Mouse (Mus musculus): Measurements from ENCODE around the gene Fzd9. TPM values are rescaled to one million over a fixed set of nuclear protein-coding genes. Genes with fewer than 3 reads are reported as not detected.
A peak's percentile ranks its signal among the peaks of the same experiment; 100 is the strongest.

Gene Fzd9
- polyA plus RNA-seq, 1 experiment from 2014 or later, result 0.72 TPM

GRCm38 (mm10) chr5:135250186-135251078, 598 bp downstream of the Fzd9 start:
- Histone ChIP-seq H3K36me3 (ENCODE audit: insufficient read depth, low read length) (peaks cover 12% of the 10 kb centered on the region), H3K9me3 (ENCODE audit: low read length) (no peaks in the 10 kb centered on the region), H3K4me2 (replicated peaks; ENCODE audit: low read depth, low read length) (peak overlapping the region; percentile 99), H3K27ac (ENCODE audit: low read length) (no peak overlapping the region), H3K9ac (replicated peaks; ENCODE audit: low read length) (peak overlapping the region; percentile 56), H3K4me1 (ENCODE audit: insufficient read depth, low read length) (peaks cover 19% of the 10 kb centered on the region), H3K4me3 (ENCODE audit: low read length) (peak overlapping the region; percentile 61), H3K27me3 (ENCODE audit: insufficient read depth, low read length) (peaks cover 20% of the 10 kb centered on the region)
- peak; percentile 56 for ATAC-seq (ENCODE audit: low FRiP score, low TSS enrichment)
- WGBS, result 2% methylated on average over 92 of the region's 92 CpGs

DNA sequence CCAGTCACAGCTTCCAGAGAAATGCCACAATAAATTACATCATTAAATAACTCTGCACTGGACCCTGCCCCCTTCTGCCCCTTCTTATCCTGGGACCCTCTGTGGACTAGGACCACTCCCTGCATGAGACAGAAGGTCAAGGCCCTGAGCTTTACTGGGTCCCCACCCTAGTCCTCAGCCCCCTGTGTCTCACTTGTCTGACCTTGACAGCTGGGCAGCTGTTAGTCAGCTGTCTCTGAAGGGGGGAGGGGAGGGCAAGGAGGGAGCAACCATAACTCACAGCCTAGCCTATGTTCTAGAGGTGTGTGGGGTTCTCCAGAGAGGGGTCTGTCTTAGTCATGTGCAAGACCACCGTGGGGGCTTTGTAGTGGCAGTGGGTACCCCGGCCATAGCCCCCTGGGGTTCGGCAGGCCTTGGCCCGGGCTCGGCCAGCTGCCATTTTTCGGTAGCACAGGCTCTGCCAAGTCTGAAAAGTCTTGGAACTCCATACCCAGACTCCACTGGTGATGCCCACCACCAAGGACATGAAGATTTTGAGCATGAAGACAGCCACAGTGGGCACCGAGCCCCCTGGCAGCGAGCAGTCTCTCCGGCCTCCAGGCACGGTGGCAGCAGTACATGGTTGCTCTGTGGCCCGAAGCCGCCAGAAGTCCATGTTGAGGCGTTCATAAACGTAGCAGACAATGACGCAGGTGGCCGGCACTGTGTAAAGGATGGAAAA, 1.9 kb downstream of the Fzd9 start:
- H3K4me2 ChIP-seq (replicated peaks; ENCODE audit: low read depth, low read length), result no peak overlapping the region
- no peak overlapping the region for H3K27ac ChIP-seq (ENCODE audit: low read length)
- no peak overlapping the region for H3K9ac ChIP-seq (replicated peaks; ENCODE audit: low read length)
- WGBS, result 85% methylated on average over 16 of the region's 16 CpGs
- peaks cover 20% of the 10 kb centered on the region for H3K27me3 ChIP-seq (ENCODE audit: insufficient read depth, low read length)
- no peak overlapping the region for H3K4me3 ChIP-seq (ENCODE audit: low read length)
- no peak for ATAC-seq (ENCODE audit: low FRiP score, low TSS enrichment)
- H3K9me3 ChIP-seq (ENCODE audit: low read length), result no peaks in the 10 kb centered on the region
- peaks cover 17% of the 10 kb centered on the region for H3K4me1 ChIP-seq (ENCODE audit: insufficient read depth, low read length)
- H3K36me3 ChIP-seq (ENCODE audit: insufficient read depth, low read length), result peaks cover 25% of the 10 kb centered on the region

DNA sequence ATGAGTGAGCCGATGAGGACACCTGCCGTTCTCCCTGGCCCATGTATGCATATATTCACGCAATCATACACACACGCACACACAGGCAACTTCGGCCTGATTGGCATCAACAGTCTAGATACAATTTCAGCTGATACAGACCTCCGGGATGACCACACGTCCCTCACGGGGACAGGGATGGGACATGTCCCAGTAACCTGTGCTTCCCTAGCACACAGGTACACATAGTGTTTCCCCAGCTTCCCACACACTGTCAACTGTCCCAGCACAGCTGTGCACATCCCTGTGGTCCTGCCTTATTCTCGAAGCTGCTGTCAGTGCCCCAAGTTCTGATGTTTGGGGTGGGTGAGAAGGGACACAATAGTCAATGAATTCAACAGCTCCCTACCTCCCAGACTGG, 3.7 kb downstream of the Fzd9 start:
- ATAC-seq (ENCODE audit: low FRiP score, low TSS enrichment), result no peak
- H3K9ac ChIP-seq (replicated peaks; ENCODE audit: low read length), result no peak overlapping the region
- H3K36me3 ChIP-seq (ENCODE audit: insufficient read depth, low read length), result peaks cover 41% of the 10 kb centered on the region
- H3K4me2 ChIP-seq (replicated peaks; ENCODE audit: low read depth, low read length), result no peak overlapping the region
- H3K27me3 ChIP-seq (ENCODE audit: insufficient read depth, low read length), result peaks cover 20% of the 10 kb centered on the region
- no peaks in the 10 kb centered on the region for H3K9me3 ChIP-seq (ENCODE audit: low read length)
- H3K4me1 ChIP-seq (ENCODE audit: insufficient read depth, low read length), result peaks cover 13% of the 10 kb centered on the region
- no peak overlapping the region for H3K27ac ChIP-seq (ENCODE audit: low read length)
- no peak overlapping the region for H3K4me3 ChIP-seq (ENCODE audit: low read length)
- 77% methylated on average over 9 of the region's 9 CpGs for WGBS

- H3K4me1 ChIP-seq (ENCODE audit: insufficient read depth, low read length), result peaks cover 13% of the 10 kb centered on the region
- peaks cover 49% of the 10 kb centered on the region for H3K36me3 ChIP-seq (ENCODE audit: insufficient read depth, low read length)
- H3K4me2 ChIP-seq (replicated peaks; ENCODE audit: low read depth, low read length), result no peak overlapping the region
- 66% methylated on average over 4 of the region's 4 CpGs for WGBS
- peaks cover 20% of the 10 kb centered on the region for H3K27me3 ChIP-seq (ENCODE audit: insufficient read depth, low read length)
- H3K9ac ChIP-seq (replicated peaks; ENCODE audit: low read length), result no peak overlapping the region
- no peak overlapping the region for H3K27ac ChIP-seq (ENCODE audit: low read length)
- no peaks in the 10 kb centered on the region for H3K9me3 ChIP-seq (ENCODE audit: low read length)
- no peak overlapping the region for H3K4me3 ChIP-seq (ENCODE audit: low read length)
- no peak for ATAC-seq (ENCODE audit: low FRiP score, low TSS enrichment)
Measured at GRCm38 (mm10) chr5:135246531-135246930, 4.5 kb downstream of the Fzd9 start.

DNA sequence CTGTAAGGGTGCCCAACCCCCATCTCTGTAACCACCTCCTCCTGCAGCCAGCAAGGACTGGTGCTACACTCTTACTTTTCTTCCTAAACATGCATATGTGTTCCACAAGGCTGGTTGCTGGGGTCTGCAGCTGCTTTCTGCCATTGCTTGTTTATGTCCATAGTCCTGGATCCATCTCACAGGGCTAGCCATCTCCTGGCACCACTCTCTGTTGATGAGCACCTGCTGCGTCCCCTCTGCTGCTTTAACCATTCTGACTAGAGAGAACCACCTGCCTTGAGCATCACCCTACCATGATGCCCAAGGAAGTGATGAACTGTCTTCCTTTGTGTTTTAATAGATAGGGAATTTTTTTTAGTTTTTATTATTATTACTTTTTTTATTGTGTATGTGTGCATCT, 7.9 kb downstream of the Fzd9 start:
- no peak for ATAC-seq (ENCODE audit: low FRiP score, low TSS enrichment)
- H3K4me2 ChIP-seq (replicated peaks; ENCODE audit: low read depth, low read length), result no peak overlapping the region
- H3K9me3 ChIP-seq (ENCODE audit: low read length), result no peaks in the 10 kb centered on the region
- H3K36me3 ChIP-seq (ENCODE audit: insufficient read depth, low read length), result peaks cover 82% of the 10 kb centered on the region
- 96% methylated on average over 1 of the region's 1 CpGs for WGBS
- no peaks in the 10 kb centered on the region for H3K27me3 ChIP-seq (ENCODE audit: insufficient read depth, low read length)
- no peak overlapping the region for H3K4me3 ChIP-seq (ENCODE audit: low read length)
- no peaks in the 10 kb centered on the region for H3K4me1 ChIP-seq (ENCODE audit: insufficient read depth, low read length)
- H3K9ac ChIP-seq (replicated peaks; ENCODE audit: low read length), result no peak overlapping the region
- no peak overlapping the region for H3K27ac ChIP-seq (ENCODE audit: low read length)

- H3K4me3 ChIP-seq (ENCODE audit: low read length), result no peak overlapping the region
- H3K4me1 ChIP-seq (ENCODE audit: insufficient read depth, low read length), result no peaks in the 10 kb centered on the region
- H3K9me3 ChIP-seq (ENCODE audit: low read length), result no peaks in the 10 kb centered on the region
- no peak for ATAC-seq (ENCODE audit: low FRiP score, low TSS enrichment)
- peaks cover 88% of the 10 kb centered on the region for H3K36me3 ChIP-seq (ENCODE audit: insufficient read depth, low read length)
- no peak overlapping the region for H3K27ac ChIP-seq (ENCODE audit: low read length)
- no peak overlapping the region for H3K4me2 ChIP-seq (replicated peaks; ENCODE audit: low read depth, low read length)
- no peak overlapping the region for H3K9ac ChIP-seq (replicated peaks; ENCODE audit: low read length)
- H3K27me3 ChIP-seq (ENCODE audit: insufficient read depth, low read length), result no peaks in the 10 kb centered on the region
- WGBS, result 93% methylated on average over 3 of the region's 3 CpGs
Measured at GRCm38 (mm10) chr5:135242608-135243007, 8.4 kb downstream of the Fzd9 start.

DNA sequence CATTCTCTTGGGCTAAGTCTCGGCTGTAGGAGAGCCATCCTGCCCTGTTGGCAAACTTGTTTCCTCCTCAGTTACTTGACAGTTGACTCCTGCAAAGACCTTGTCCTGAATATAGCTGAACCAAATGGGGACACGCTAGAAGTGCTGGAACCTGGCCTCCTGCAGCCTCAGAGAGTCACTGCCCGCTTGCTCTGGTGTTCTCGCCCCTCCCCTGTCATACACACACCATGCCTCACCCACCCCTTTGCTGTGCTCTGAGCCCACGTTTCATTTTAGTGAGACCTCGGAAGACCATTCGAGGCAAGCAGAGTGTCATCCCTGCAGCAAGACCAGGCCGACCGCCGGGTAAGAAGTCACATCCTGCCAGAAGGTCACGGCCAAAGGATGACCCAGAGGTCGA, 8.9 kb downstream of the Fzd9 start:
- no peak for ATAC-seq (ENCODE audit: low FRiP score, low TSS enrichment)
- Histone ChIP-seq H3K27ac (ENCODE audit: low read length) (no peak overlapping the region), H3K9ac (replicated peaks; ENCODE audit: low read length) (no peak overlapping the region), H3K4me3 (ENCODE audit: low read length) (no peak overlapping the region), H3K27me3 (ENCODE audit: insufficient read depth, low read length) (no peaks in the 10 kb centered on the region), H3K36me3 (ENCODE audit: insufficient read depth, low read length) (peaks cover 92% of the 10 kb centered on the region), H3K4me2 (replicated peaks; ENCODE audit: low read depth, low read length) (no peak overlapping the region), H3K9me3 (ENCODE audit: low read length) (no peaks in the 10 kb centered on the region), H3K4me1 (ENCODE audit: insufficient read depth, low read length) (no peaks in the 10 kb centered on the region)
- 77% methylated on average over 12 of the region's 12 CpGs for WGBS

- no peak overlapping the region for H3K4me3 ChIP-seq (ENCODE audit: low read length)
- 62% methylated on average over 1 of the region's 1 CpGs for WGBS
- H3K4me2 ChIP-seq (replicated peaks; ENCODE audit: low read depth, low read length), result no peak overlapping the region
- no peak overlapping the region for H3K9ac ChIP-seq (replicated peaks; ENCODE audit: low read length)
- H3K27me3 ChIP-seq (ENCODE audit: insufficient read depth, low read length), result no peaks in the 10 kb centered on the region
- no peak for ATAC-seq (ENCODE audit: low FRiP score, low TSS enrichment)
- H3K4me1 ChIP-seq (ENCODE audit: insufficient read depth, low read length), result no peaks in the 10 kb centered on the region
- H3K9me3 ChIP-seq (ENCODE audit: low read length), result no peaks in the 10 kb centered on the region
- H3K36me3 ChIP-seq (ENCODE audit: insufficient read depth, low read length), result peaks cover 96% of the 10 kb centered on the region
- no peak overlapping the region for H3K27ac ChIP-seq (ENCODE audit: low read length)
Measured at GRCm38 (mm10) chr5:135241474-135241873, 9.6 kb downstream of the Fzd9 start.

DNA sequence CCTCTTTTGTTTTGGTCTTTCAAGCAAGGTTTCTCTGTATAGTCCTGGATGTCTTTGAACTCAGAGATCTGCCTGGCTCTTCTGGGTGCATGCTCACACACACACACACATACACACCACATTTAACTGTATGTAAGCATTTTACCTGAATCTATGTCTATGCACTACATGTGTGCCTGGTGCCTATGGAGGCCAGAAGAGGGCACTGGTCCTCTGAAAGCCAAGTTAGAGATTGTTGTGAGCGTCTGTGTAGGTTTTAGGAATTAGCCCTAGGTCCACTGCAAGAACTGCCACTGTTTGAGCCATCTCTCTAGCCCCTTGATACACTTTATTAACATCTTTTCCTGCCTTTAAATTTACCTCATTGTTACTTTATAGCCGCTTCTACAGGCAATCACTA, 12.2 kb downstream of the Fzd9 start:
- H3K4me1 ChIP-seq (ENCODE audit: insufficient read depth, low read length), result no peaks in the 10 kb centered on the region
- no peak overlapping the region for H3K4me2 ChIP-seq (replicated peaks; ENCODE audit: low read depth, low read length)
- H3K9ac ChIP-seq (replicated peaks; ENCODE audit: low read length), result no peak overlapping the region
- no peaks in the 10 kb centered on the region for H3K27me3 ChIP-seq (ENCODE audit: insufficient read depth, low read length)
- WGBS, result 83% methylated on average over 2 of the region's 2 CpGs
- ATAC-seq (ENCODE audit: low FRiP score, low TSS enrichment), result no peak
- peaks cover 91% of the 10 kb centered on the region for H3K36me3 ChIP-seq (ENCODE audit: insufficient read depth, low read length)
- no peaks in the 10 kb centered on the region for H3K9me3 ChIP-seq (ENCODE audit: low read length)
- no peak overlapping the region for H3K4me3 ChIP-seq (ENCODE audit: low read length)
- no peak overlapping the region for H3K27ac ChIP-seq (ENCODE audit: low read length)

DNA sequence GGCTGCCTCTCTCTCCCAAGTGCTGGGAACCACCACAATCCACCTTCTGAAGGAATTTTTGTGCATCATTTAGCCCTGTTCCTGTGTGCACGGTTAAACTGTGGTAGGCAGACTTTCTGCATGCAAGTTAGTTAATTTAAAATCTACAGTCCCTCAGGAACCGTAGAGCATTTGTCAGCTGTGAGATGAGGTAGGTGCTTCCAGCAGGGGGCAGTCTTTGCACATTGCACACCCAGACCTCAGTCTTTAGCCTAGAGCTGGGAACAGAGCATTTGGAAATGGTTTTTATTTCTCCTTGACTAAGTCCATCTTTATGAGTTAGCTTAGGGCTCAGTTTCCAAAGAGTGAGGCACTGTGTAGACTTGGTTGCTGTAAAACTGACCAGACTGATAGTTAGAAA, 14.5 kb downstream of the Fzd9 start:
- H3K9ac ChIP-seq (replicated peaks; ENCODE audit: low read length), result no peak overlapping the region
- H3K27me3 ChIP-seq (ENCODE audit: insufficient read depth, low read length), result no peaks in the 10 kb centered on the region
- H3K4me3 ChIP-seq (ENCODE audit: low read length), result no peak overlapping the region
- WGBS, result 33% methylated on average over 2 of the region's 2 CpGs
- no peak overlapping the region for H3K4me2 ChIP-seq (replicated peaks; ENCODE audit: low read depth, low read length)
- peaks cover 91% of the 10 kb centered on the region for H3K36me3 ChIP-seq (ENCODE audit: insufficient read depth, low read length)
- ATAC-seq (ENCODE audit: low FRiP score, low TSS enrichment), result no peak; the same call in 1 of the 2 replicates
- H3K9me3 ChIP-seq (ENCODE audit: low read length), result no peaks in the 10 kb centered on the region
- no peak overlapping the region for H3K27ac ChIP-seq (ENCODE audit: low read length)
- H3K4me1 ChIP-seq (ENCODE audit: insufficient read depth, low read length), result no peaks in the 10 kb centered on the region

Data from kidney, embryonic 16.5 days (tissue).